Mouse (Mus musculus): ENCODE measurements around the gene Myo9b. TPM values are rescaled to one million over a fixed set of nuclear protein-coding genes. Genes with fewer than 3 reads are reported as not detected.

Myo9b gene
- polyA plus RNA-seq, 1 experiment from 2014 or later: 13.6 TPM

DNA sequence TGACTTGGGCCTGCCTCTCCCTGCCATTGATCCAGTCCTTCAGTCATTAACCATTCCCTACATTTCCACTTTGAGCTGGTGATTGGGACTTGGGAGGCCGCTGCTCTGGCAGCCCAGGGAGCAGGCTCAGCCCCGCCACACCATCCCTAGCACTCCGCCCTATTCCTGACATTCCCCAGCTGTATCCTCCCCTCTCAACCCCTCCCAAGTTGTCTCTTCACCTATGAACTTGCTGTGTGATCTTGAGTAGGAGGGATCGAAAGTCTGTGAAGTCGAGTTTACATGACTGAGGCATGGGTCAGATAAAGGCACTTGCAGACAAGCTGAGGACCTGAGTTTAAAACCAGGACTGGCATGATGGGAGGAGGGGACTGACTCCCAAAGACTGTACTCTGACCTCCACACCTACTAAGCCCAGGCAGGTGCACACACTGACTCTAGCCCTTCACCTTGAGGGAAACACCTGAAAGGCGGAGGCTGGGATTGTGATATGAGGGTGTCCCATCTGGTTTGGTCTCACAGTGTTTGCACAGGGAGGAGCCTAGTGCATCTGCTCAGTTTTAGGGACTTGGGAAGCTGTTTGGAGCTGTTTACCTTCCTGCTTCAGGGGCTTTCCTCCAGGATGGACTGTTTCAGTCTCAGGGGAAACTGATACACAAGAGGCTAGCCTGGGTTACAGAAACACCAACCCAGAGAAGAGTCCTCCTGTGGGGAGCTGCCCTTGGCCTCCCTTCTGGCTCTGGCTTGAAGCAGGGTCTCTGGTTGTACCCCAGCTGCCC lies 130.8 kb downstream of the Myo9b start:
- peaks cover 14% of the 10 kb centered on the region for H3K36me3 ChIP-seq
- no peak overlapping the region for H3K27ac ChIP-seq

DNA sequence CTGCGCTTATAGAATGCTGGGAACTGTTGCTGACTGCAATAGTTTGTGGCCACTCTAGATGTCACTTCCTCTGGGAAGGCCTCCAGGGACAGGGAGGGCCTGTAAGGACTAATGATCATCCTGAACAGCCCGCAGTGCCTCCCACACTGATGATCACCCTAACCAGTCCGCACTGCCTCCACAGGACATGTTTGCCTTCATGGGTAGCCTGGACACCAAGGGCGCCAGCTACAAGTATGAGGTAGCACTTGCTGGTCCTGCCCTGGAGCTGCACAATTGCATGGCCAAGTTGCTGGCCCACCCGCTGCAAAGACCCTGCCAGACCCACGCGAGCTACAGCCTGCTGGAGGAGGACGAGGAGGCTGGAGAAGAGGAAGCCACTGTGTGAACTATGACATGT lies 131.5 kb downstream of the Myo9b start:
- Histone ChIP-seq H3K36me3 (peaks cover 14% of the 10 kb centered on the region; the same call in 1 of the 2 replicates), H3K4me3 (no peak overlapping the region), H3K27ac (no peak overlapping the region), H3K4me2 (no peak overlapping the region), H3K4me1 (replicated peaks) (peaks cover 26% of the 10 kb centered on the region), H3K9ac (no peak overlapping the region), H3K9me3 (replicated peaks) (no peaks in the 10 kb centered on the region), H3K27me3 (no peaks in the 10 kb centered on the region)
- WGBS: 86% methylated on average over 8 of the region's 8 CpGs
- no peak for ATAC-seq (replicated peaks; ENCODE audit: insufficient number of reproducible peaks, insufficient read depth, low FRiP score, low read depth)

More for the DNA sequence above, 130.8 kb downstream of the Myo9b start:
- H3K4me3 ChIP-seq: no peak overlapping the region
- H3K4me2 ChIP-seq: no peak overlapping the region
- no peak for ATAC-seq (replicated peaks; ENCODE audit: insufficient number of reproducible peaks, insufficient read depth, low FRiP score, low read depth)
- no peaks in the 10 kb centered on the region for H3K27me3 ChIP-seq
- H3K4me1 ChIP-seq (replicated peaks): peaks cover 26% of the 10 kb centered on the region
- H3K9me3 ChIP-seq (replicated peaks): no peaks in the 10 kb centered on the region
- H3K9ac ChIP-seq: no peak overlapping the region
- 67% methylated on average over 6 of the region's 6 CpGs for WGBS

GRCm38 (mm10) chr8:71404951-71405351 lies 132.4 kb downstream of the Myo9b start:
- peaks cover 16% of the 10 kb centered on the region; the same call in 1 of the 2 replicates for H3K36me3 ChIP-seq
- 84% methylated on average over 9 of the region's 9 CpGs for WGBS
- H3K9ac ChIP-seq: no peak overlapping the region
- H3K27me3 ChIP-seq: no peaks in the 10 kb centered on the region
- H3K27ac ChIP-seq: no peak overlapping the region
- no peak for ATAC-seq (replicated peaks; ENCODE audit: insufficient number of reproducible peaks, insufficient read depth, low FRiP score, low read depth)
- H3K4me1 ChIP-seq (replicated peaks): peaks cover 26% of the 10 kb centered on the region
- H3K9me3 ChIP-seq (replicated peaks): no peaks in the 10 kb centered on the region
- no peak overlapping the region for H3K4me3 ChIP-seq
- H3K4me2 ChIP-seq: peak overlapping the region; percentile 95; the same call in 1 of the 2 replicates

DNA sequence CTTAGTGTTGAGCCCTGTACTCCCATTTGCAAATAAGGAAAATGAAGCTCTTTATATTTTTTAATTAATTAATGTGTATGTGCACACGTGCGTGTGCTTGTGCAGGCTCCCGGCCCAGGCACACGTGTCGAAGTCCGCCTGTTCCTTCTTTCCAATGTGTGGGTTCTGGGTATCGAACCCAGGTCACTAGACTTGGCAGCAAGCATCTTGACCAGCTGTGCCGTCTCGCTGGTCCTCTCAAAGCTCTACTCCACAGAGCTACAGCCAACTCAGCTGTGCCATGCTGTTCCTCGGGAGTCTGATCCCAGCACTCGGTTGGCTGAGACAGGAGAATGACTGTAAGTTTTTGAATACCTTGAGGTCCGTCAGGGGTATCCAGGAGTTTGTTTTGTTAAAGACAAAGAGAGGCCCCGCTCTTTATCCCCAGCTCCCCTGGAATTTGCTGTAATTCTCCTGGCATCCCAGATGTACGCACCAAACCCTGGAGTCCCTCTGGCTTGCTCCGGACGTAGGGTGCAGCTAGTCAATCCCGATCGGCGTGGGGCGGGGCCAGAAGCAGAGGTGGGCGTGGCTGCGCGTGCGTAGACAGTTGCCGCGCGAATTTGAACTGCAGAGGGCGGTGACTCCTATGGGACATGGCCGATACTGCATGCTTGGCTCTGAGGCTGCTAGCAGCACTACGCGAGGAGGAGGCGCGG lies 133.0 kb downstream of the Myo9b start, which contains the start of gene Ankle1:
TSS of gene Ankle1 (plus strand) at position 610 of the 698 bp plus-strand sequence.
- peak; percentile 88 for ATAC-seq (replicated peaks; ENCODE audit: insufficient number of reproducible peaks, insufficient read depth, low FRiP score, low read depth)
- 18% methylated on average over 33 of the region's 33 CpGs for whole genome bisulfite sequencing
- Histone ChIP-seq H3K4me2 (peak within 1 kb of the TSS; percentile 95), H3K36me3 (peaks cover 18% of the 10 kb centered on the region; the same call in 1 of the 2 replicates), H3K4me1 (replicated peaks) (peaks cover 26% of the 10 kb centered on the region), H3K27ac (peak within 1 kb of the TSS; percentile 34; the same call in 1 of the 2 replicates), H3K9ac (peak within 1 kb of the TSS; percentile 74), H3K27me3 (no peaks in the 10 kb centered on the region), H3K4me3 (peak within 1 kb of the TSS; percentile 72), H3K9me3 (replicated peaks) (no peaks in the 10 kb centered on the region)

DNA sequence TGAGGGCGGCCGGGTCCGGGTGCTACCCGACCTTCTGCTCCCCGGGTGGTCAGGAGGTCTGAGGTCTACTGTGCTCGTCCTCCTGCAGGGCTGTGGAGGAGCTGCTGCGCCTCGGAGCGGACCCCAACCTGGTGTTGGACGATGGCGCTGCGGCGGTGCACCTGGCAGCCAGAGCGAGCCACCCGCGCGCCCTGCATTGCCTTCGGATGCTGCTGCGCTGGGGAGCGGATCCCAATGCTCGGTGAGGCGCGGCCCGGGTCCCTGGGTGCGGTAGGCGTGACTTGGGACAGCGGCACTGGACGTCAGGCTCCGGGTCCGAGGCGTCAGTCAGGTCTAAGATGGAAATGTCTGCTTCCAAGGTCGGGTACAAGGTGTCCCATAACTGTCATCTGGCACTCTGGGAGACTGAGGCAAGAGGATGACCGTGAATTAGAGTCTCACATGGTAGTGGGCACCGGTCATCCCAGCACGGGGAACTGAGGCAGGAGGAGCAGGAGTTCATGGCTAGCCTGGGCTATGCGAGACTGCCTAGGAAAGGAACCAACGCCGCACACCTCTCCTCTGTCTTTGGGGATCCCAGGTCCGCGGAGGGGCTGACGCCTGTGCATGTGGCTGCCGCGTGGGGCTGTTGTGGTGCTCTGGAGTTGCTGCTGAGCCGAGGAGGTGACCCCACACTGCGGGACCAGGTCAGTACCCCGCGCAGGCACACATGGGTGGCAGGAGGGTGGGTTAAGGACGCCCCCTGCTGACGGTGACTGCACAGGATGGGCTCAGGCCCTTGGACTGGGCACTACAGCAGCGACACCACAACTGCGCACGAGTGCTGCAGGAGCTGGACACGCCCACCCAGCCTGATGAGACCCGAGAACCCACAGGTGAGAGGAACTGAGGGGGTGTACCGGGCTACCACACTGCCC lies 133.8 kb downstream of the Myo9b start:
- Histone ChIP-seq H3K4me3 (peak overlapping the region; percentile 72), H3K27ac (peak overlapping the region; percentile 34; the same call in 1 of the 2 replicates), H3K4me2 (peak overlapping the region; percentile 95), H3K4me1 (replicated peaks) (peaks cover 26% of the 10 kb centered on the region), H3K9ac (peak overlapping the region; percentile 74), H3K9me3 (replicated peaks) (no peaks in the 10 kb centered on the region), H3K27me3 (no peaks in the 10 kb centered on the region), H3K36me3 (peaks cover 18% of the 10 kb centered on the region; the same call in 1 of the 2 replicates)
- peak; percentile 71; the same call in 1 of the 2 replicates for ATAC-seq (replicated peaks; ENCODE audit: insufficient number of reproducible peaks, insufficient read depth, low FRiP score, low read depth)
- WGBS: 1% methylated on average over 55 of the region's 55 CpGs

- H3K9ac ChIP-seq: no peak overlapping the region
- no peak overlapping the region for H3K4me3 ChIP-seq
- no peak for ATAC-seq (replicated peaks; ENCODE audit: insufficient number of reproducible peaks, insufficient read depth, low FRiP score, low read depth)
- H3K4me1 ChIP-seq (replicated peaks): peaks cover 26% of the 10 kb centered on the region
- no peak overlapping the region for H3K27ac ChIP-seq
- H3K27me3 ChIP-seq: no peaks in the 10 kb centered on the region
- 82% methylated on average over 14 of the region's 14 CpGs for WGBS
- peaks cover 18% of the 10 kb centered on the region; the same call in 1 of the 2 replicates for H3K36me3 ChIP-seq
- peak overlapping the region; percentile 95; the same call in 1 of the 2 replicates for H3K4me2 ChIP-seq
- H3K9me3 ChIP-seq (replicated peaks): no peaks in the 10 kb centered on the region
Measured at GRCm38 (mm10) chr8:71407441-71407840, 134.9 kb downstream of the Myo9b start.

- no peaks in the 10 kb centered on the region for H3K9me3 ChIP-seq (replicated peaks)
- WGBS: 91% methylated on average over 4 of the region's 4 CpGs
- H3K9ac ChIP-seq: no peak overlapping the region
- H3K4me3 ChIP-seq: no peak overlapping the region
- no peak for ATAC-seq (replicated peaks; ENCODE audit: insufficient number of reproducible peaks, insufficient read depth, low FRiP score, low read depth)
- H3K27me3 ChIP-seq: no peaks in the 10 kb centered on the region
- H3K4me1 ChIP-seq (replicated peaks): peaks cover 26% of the 10 kb centered on the region
- H3K36me3 ChIP-seq: peaks cover 18% of the 10 kb centered on the region; the same call in 1 of the 2 replicates
- no peak overlapping the region for H3K27ac ChIP-seq
- H3K4me2 ChIP-seq: no peak overlapping the region
Measured at GRCm38 (mm10) chr8:71408231-71408630, 135.7 kb downstream of the Myo9b start.

Other genes starting within 250 kb of the Myo9b start
- 114 and 120 TPM in 2 replicates for gene Haus8, start 220 bp downstream of the Myo9b start, polyA plus RNA-seq (2015; fragmentation: Nextera tagmentation; extraction: Ambion mirVana)
- 67.6 and 75.3 TPM in 2 replicates for gene Use1, start 94.1 kb downstream of the Myo9b start, polyA plus RNA-seq (2015; fragmentation: Nextera tagmentation; extraction: Ambion mirVana)
- 4.9 and 7.2 TPM in 2 replicates for gene Ocel1, start 98.6 kb downstream of the Myo9b start, polyA plus RNA-seq (2015; fragmentation: Nextera tagmentation; extraction: Ambion mirVana)
- gene Nr2f6, start 109.2 kb downstream of the Myo9b start, polyA plus RNA-seq (2015; fragmentation: Nextera tagmentation; extraction: Ambion mirVana): 43.4 and 51.5 TPM in 2 replicates
- 14.6 and 17.3 TPM in 2 replicates for gene Ushbp1, start 123.1 kb downstream of the Myo9b start, polyA plus RNA-seq (2015; fragmentation: Nextera tagmentation; extraction: Ambion mirVana)
- gene Babam1, start 124.1 kb downstream of the Myo9b start, polyA plus RNA-seq (2015; fragmentation: Nextera tagmentation; extraction: Ambion mirVana): 75.5 and 89.9 TPM in 2 replicates
- gene Ankle1, start 133.3 kb downstream of the Myo9b start, polyA plus RNA-seq (2015; fragmentation: Nextera tagmentation; extraction: Ambion mirVana): 23.0 and 34.0 TPM in 2 replicates
- 34.6 and 45.0 TPM in 2 replicates for gene Abhd8, start 190.9 kb downstream of the Myo9b start, polyA plus RNA-seq (2015; fragmentation: Nextera tagmentation; extraction: Ambion mirVana)
- gene Mrpl34, start 192.2 kb downstream of the Myo9b start, polyA plus RNA-seq (2015; fragmentation: Nextera tagmentation; extraction: Ambion mirVana): 149 and 188 TPM in 2 replicates
- 68.4 and 84.1 TPM in 2 replicates for gene Dda1, start 196.5 kb downstream of the Myo9b start, polyA plus RNA-seq (2015; fragmentation: Nextera tagmentation; extraction: Ambion mirVana)
- 0.81 and 1.9 TPM in 2 replicates for gene Ano8, start 213.2 kb downstream of the Myo9b start, polyA plus RNA-seq (2015; fragmentation: Nextera tagmentation; extraction: Ambion mirVana)
- 10.5 and 11.8 TPM in 2 replicates for gene Gtpbp3, start 215.4 kb downstream of the Myo9b start, polyA plus RNA-seq (2015; fragmentation: Nextera tagmentation; extraction: Ambion mirVana)
- gene Plvap, start 239.0 kb downstream of the Myo9b start, polyA plus RNA-seq (2015; fragmentation: Nextera tagmentation; extraction: Ambion mirVana): 87.2 and 113 TPM in 2 replicates

All from heart, embryonic 15.5 days (tissue).